Mouse (Mus musculus): ENCODE measurements around the gene Lbx2.

Lbx2 gene

GRCm38 (mm10) chr6:83108762-83109668 lies 22.8 kb downstream of the Lbx2 start, which contains the start of gene Mrpl53:
Gene Mrpl53 (plus strand): TSS chr6:83109040.
- DNase-seq (ENCODE audit: extremely low read depth, insufficient read length, low spot score): peak; percentile 85

- no peak for DNase-seq (ENCODE audit: extremely low read depth, insufficient read length, low spot score)
These were observed 25.5 kb downstream of the Lbx2 start for GRCm38 (mm10) chr6:83111510-83112136.

GRCm38 (mm10) chr6:83115011-83115671 lies 29.0 kb downstream of the Lbx2 start, which contains the start of gene Mogs:
Gene Mogs (plus strand): TSS chr6:83115496.
- DNase-seq (ENCODE audit: extremely low read depth, insufficient read length, low spot score): peak; percentile 88

GRCm38 (mm10) chr6:83115682-83116372 lies 29.7 kb downstream of the Lbx2 start:
- DNase-seq (ENCODE audit: extremely low read depth, insufficient read length, low spot score): peak; percentile 65

- DNase-seq (ENCODE audit: extremely low read depth, insufficient read length, low spot score): no peak
These were observed 30.4 kb downstream of the Lbx2 start for GRCm38 (mm10) chr6:83116373-83117164.

DNA sequence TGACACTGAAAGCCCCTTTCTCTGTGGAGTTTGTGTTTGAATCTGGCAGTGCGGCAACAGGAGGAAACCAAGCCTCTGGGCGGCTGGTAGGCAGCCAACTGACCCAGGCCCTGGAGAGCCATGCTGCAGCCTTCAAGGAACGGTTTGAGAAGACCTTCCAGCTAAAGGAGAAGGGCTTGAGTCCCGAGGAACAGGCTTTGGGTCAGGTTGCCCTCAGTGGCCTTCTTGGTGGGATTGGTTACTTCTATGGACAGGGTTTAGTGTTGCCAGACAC lies 30.9 kb downstream of the Lbx2 start:
- no peak for DNase-seq (ENCODE audit: extremely low read depth, insufficient read length, low spot score)

DNA sequence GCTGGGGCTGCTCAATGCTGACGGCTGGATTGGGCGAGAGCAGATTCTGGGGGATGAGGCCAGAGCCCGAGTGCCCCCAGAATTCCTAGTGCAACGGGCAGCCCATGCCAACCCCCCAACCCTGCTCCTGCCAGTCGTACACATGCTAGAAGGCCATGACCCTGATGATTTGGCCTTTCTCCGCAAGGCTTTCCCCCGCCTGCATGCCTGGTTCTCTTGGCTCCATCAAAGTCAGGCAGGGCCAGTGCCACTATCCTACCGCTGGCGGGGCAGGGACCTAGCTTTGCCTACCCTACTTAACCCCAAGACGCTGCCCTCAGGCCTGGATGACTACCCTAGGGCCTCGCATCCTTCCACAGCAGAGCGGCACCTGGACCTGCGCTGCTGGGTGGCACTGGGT lies 31.4 kb downstream of the Lbx2 start:
- DNase-seq (ENCODE audit: extremely low read depth, insufficient read length, low spot score): no peak

GRCm38 (mm10) chr6:83118369-83118768 lies 32.2 kb downstream of the Lbx2 start:
- DNase-seq (ENCODE audit: extremely low read depth, insufficient read length, low spot score): no peak

DNA sequence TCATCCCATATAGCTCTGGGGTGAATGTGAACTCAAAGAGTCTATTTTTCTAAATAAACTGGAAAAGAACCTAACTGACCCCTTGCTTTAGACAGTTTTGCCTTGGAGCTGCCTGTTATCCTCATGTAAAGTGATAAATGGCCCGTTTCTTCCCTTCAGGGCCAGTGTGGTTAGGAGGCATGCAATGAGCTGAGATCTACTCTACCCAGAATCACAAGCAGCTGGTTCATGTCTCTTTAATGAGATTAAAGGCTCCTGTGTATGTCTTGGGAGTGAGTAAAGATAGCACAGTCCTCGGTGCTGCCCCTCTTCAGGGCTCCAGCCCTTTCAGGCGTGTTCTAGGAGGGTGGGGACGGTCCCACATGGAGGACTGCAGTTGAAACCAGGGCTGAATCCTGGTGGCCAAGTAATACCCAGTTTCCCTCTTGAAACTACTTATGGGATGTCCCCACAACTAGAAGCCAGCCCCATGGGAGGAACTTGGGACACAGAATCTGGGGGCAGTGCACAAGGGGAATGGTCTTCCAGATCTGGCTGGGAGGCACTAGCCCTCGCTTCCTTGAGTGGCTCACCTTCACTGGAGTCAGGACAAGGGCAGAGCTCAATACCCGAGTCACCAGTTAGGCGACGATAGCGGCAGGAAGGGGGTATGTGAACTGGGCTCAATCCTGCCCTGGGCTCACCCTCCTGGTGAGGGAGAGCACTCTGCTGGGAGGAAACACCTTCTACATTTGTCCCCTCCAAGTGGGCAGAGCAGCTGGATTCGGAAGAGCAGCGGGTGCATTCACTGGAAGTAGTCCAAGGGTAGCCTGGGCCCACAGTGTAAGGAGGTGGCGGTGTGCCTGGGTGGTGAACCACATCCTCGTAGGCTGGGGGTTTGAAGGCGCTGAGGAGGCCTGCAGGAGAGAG lies 32.9 kb downstream of the Lbx2 start:
- peak; percentile 49 for DNase-seq (ENCODE audit: extremely low read depth, insufficient read length, low spot score)

DNA sequence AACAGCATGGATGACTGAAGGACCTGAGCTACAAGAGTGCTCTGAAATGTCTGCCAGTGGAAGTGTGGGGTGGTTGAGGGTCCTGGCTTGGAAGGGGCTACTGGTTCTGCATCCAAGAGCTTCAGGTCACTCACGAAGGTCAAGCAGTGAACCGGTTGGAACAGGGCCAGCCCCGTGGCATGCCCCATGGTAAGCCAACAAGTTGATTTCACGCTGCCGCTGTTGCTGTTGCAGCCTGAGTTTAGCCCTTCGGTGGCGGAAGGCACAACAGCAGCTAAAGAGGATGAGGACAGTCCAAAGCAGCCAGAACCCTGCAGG lies 33.5 kb downstream of the Lbx2 start:
- DNase-seq (ENCODE audit: extremely low read depth, insufficient read length, low spot score): no peak

- peak; percentile 92 for DNase-seq (ENCODE audit: extremely low read depth, insufficient read length, low spot score)
These were observed 35.0 kb downstream of the Lbx2 start, which contains the start of gene Wbp1 for GRCm38 (mm10) chr6:83120930-83121862. Gene Wbp1 (minus strand): TSS chr6:83121559.

- no peak for DNase-seq (ENCODE audit: extremely low read depth, insufficient read length, low spot score)
These were observed 35.9 kb downstream of the Lbx2 start for GRCm38 (mm10) chr6:83121863-83122710.

DNA sequence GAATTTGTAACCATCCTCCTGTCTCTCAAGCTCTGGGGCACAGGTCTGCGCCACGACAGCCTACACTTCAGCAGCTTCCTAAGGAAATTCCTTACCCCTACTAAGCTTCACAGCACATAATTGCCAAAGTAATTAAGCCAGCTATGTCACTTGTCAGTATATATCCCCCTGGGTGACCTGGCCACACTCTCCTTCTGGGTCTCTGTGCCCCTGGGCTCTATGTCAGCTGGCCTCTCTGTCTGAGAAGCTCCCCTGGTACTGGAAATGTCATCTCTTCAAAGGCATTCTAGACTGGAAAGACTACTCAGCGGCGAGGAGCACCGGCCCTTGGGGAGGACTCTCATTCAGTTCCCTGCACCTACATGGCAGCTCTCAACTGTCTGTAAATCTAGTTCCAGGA lies 36.8 kb downstream of the Lbx2 start:
- no peak for DNase-seq (ENCODE audit: extremely low read depth, insufficient read length, low spot score)

GRCm38 (mm10) chr6:83124851-83125312 lies 38.7 kb downstream of the Lbx2 start:
- peak; percentile 86 for DNase-seq (ENCODE audit: extremely low read depth, insufficient read length, low spot score)

DNA sequence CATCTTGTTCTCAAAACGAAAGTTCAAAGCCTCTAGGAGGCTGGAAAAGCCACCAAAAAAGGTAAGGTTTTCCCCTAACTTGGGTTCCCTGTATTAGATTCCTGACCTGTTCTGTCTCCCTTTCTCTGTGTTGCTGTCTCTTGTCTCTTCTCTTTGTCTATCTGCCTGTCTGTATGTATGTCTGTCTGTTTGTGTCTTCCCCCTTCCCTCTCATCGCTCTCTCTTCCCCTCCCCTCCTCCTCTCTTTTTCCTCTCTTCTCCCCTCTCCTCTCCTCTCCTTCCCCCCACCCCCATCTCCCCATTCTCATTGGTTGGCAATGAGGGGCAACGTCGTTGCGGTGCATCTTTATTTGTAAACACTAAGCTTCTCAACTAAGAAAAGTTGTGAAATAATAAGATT lies 39.2 kb downstream of the Lbx2 start, which contains the start of gene Ino80b:
TSS of gene Ino80b (minus strand) at position 101 of the 400 bp plus-strand sequence.
- no peak for DNase-seq (ENCODE audit: extremely low read depth, insufficient read length, low spot score)

GRCm38 (mm10) chr6:83127419-83127818 lies 41.3 kb downstream of the Lbx2 start:
- no peak for DNase-seq (ENCODE audit: extremely low read depth, insufficient read length, low spot score)

GRCm38 (mm10) chr6:83131469-83132034 lies 45.4 kb downstream of the Lbx2 start:
- no peak for DNase-seq (ENCODE audit: extremely low read depth, insufficient read length, low spot score)

Data from 3134 (cell line).